Mouse (Mus musculus): ENCODE measurements around the gene St6galnac3. TPM values are rescaled to one million over a fixed set of nuclear protein-coding genes. Genes with fewer than 3 reads are reported as not detected.
A peak's percentile ranks its signal among the peaks of the same experiment; 100 is the strongest.

The St6galnac3 gene
- polyA plus RNA-seq, 2 experiments from 2014 or later: 44.8 to 46.3 TPM

DNA sequence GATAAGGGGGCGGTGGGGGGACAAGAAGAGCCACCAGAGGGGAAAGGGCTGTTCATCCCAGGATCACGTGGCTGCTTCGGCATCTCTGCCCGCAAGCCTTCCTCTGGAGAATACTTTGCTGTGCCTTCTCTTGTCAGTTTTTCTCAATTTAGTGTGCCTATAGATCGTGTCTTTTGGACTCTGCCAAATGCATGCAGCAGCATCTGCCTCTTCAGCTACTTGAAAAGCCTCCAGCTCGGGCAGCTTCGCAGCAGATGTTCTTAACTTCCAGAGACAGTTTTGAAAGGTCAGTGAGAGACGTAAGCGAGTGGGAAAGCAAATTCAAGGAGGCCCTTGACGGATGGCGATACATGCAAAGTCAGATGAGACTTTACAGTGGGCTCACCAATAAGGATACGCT is 385.9 kb downstream of the St6galnac3 start:
- no peak for ATAC-seq

DNA sequence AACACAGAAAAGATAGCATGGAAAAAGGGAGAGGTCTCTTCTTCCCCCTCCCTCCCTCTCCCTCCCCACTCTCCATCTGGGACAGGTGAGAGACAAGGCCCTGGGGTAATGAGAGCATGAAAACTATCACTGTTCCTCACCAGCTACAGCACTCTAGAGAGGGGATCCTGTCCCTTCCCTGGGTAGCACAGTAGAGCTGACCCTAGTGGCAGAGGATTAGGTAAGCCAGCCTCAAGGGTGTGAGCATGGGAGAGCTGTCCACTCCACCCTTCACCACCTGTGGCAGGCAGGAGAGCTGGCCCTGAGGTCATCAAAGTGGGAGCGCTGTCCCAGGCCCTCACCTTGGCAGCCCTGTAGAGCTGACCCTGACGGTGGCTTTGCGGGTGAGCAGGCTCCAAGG is 387.2 kb downstream of the St6galnac3 start:
- ATAC-seq: no peak

DNA sequence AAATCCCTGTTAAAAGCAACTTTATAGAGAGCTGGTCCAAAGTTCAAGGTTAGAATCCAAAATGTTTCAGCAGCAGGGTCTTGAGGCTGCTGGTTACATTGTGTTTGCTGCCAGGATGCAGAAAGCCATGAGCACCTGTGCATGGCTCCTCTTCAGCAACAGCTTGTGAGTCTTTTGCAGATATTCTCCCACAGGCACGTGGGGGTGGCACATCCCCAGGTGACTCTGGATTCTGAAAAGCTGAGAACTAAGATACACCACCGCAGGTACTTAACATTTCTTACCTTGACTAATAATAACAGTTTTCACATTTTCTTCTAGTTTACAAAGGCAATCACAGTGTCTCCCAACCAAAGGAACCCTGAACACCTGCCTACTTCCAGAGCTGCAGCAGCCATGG is 387.8 kb downstream of the St6galnac3 start:
- no peak for ATAC-seq

DNA sequence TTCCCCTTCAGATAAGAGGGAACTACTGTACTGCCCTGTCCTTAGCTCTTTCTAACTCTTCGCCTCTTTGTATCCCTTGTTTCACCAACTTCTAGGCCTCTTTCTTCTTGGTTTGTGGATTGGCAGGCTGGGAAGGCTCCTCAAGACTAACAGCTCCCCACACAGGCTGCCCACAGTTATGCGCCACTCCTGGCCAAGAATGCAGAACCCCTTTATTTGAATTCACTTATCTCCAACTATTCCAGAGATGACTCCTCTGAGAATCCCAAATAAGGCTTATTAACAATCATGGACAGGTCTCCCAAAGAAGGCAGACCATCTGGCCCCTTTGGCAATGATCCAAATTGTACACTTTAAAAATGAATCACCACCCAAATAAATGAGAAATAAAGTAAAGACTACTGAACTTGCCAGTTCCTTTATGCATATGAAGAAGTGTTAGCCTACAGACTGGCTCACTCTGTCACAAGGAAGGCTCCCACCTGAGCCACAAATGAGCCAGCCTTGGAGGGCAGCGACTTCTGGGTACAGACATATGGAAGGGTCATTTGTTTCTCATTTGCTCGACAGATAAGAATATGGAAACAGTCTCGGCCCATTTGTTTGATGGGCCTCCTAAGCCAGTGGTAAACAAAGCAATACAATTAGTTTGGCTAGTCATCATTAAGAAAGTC is 390.7 kb downstream of the St6galnac3 start:
- ATAC-seq: no peak

DNA sequence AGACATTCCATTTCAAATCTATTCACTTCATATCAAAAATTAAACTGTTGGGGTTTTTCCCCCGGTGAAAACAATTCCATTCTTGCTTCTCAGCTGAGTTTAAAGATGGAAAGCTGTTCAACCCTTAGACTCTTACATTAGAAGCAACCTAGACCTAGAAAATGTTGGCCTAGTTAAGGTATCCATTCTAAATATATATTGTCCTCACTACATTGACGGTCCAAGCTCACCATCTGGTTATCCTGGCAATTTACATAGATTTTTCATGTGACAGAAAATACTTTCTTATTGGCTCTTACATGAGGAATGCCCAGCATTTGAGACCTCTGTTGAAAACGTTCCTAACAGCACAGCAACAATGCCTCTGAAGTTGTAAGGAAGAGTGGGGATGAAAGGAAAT is 400.7 kb downstream of the St6galnac3 start:
- no peak for ATAC-seq

DNA sequence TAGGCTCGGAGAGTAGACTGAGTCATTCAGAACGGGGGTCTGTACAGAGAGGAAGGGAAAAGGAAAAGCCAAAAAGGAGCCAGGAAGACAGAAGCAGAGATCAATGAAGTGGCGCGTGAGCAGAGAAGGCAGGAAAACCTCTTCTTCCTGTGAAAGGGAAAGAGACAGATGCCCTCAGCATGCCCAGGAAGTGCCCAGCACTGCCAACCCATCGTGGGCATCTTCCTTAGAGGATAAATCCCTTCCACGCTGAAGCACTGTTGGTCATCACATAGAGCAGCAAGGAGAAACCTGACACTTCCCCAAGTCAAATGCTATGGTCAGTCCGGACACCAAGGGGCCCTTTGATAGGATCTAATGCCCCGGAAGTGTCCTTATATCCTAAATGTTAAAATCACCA is 401.5 kb downstream of the St6galnac3 start:
- ATAC-seq: no peak

DNA sequence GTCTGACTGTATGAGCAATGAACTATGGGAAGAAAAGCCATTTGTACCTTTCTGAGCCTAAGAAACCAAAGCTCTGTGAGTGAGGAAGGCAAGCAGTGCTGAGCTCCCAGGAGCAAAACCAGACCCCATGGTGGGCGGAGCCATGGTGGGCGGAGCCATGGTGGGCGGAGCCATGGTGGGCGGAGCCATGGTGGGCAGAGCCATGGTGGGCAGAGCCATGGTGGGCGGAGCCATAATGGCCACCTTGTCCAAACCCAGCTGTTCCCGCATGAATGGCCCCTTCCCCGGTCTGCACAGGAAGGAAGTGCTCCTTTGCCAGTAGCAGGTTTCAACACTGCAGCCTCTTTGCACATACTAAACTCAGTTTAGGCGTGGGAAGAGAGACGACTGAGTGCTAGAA is 411.4 kb downstream of the St6galnac3 start:
- ATAC-seq: no peak

DNA sequence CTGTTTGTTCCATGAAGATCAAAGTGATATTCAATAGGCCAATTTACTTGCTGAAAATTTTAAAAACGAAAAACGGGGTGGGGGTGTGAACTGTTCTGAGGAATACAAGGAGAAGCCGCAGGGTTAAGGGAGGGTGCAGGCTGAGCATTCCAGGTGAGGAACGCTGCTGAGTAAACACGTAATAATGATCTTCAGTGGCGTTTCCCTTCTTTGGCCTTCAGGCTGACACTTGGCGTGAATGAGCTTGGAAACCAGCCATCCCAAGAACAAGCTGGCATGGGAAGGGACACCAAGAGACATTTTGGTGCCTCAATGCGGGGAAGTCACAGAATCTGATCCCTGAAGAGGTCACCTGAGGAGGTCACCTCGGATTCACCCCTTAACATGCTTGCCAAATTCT is 411.8 kb downstream of the St6galnac3 start:
- no peak for ATAC-seq

DNA sequence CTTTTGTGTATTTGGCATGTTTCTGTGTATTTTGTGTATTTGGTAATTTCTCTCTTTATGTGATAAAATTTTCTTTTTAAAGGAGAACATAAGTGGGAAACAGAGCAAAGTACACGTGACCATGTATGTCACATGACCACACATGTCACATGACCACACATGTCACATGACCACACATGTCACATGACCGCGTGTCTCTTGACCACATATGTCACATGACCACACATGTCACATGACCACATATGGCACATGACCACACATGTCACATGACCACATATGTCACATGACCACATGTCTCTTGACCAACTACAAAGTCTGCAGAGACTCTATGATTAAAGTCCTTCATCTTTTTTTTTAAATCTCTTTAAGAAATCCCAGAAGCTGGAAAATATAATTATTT is 413.0 kb downstream of the St6galnac3 start:
- ATAC-seq: no peak

DNA sequence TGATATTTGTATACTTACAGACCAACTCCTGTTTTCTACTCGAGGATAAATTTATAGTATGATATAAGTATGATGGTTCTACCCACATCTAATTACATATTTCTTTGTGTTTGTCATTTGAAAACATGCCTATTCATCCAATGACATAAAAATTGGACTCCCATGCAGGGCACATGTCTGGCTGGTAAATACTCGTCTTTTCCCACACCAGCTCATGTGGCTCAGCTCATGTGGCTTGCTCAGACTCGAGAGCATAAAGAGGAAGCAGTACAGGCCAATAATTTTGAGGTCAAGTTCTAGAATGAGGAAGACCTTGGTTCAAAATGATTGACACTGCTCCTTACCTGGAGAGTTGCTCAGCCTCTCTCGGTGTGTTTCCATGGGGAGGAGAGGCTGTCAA is 416.6 kb downstream of the St6galnac3 start:
- no peak for ATAC-seq

DNA sequence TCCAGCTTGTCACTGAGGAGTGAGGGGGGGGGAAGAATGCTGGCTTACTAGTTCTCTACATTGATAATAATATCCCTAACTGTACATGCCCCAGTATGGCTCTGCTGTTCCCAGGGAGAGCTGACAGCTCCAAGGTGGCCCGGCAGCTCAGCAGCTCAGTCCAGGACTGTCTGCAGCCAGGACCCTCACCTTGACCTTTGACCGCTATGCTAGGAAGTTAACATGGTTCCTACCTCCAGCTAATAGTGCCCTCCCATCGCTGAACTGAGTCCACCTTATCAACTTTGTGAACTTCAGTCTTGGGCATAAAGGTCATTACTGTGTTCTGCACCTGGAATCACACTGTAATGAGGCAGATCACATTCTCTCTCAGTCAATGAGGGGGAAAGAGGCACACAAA is 419.8 kb downstream of the St6galnac3 start:
- ATAC-seq: no peak

DNA sequence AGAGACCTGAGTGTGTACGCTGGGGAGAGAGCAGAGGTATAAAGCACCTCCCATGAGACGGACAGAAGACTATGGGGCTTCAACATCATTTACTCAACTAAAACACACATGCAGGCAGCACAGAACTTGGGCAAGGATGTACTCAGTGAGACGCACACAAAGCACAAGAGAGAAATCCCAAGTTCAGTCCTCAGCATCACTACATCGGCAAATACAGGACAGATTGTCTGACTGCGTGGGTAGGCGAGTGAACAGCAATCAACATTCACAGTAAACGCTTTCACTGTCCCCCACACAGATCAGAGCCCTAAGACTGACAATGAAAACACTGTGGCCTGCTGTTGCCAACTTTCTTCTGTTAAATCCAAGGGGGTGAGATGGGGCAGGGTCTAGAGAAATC is 422.6 kb downstream of the St6galnac3 start:
- no peak for ATAC-seq

DNA sequence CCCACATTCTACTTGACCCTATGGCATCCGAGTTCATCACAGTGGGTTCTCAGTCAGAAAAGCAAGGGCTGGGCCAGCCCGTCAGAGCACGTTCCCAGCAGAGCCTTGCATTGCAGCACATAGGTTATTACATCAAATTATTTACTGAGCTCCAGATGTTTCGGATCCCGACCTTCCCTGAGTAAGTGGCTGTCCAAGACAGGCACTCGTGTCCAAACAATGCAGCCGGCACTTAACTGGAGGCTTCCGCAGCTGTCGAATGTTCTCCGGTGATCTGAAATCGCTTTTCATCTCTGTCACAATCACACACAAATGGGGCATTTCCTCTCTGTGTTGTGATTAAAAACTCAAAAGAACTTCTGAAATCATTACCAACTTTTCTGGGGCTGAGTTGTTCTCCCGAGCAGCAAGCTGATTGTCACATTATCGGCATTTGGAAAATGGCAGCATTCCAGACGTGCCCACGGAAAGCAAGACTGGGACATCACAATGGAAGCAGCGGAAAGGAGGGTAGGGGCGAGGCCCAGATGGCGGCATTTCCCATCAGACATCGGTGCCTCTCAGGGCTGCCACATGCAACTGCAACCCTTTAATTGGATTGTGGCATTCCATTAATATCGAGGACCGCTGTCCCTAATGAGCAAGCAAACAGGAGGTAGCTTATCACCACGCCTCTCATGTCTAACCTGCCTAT is 428.5 kb downstream of the St6galnac3 start:
- ATAC-seq: no peak

DNA sequence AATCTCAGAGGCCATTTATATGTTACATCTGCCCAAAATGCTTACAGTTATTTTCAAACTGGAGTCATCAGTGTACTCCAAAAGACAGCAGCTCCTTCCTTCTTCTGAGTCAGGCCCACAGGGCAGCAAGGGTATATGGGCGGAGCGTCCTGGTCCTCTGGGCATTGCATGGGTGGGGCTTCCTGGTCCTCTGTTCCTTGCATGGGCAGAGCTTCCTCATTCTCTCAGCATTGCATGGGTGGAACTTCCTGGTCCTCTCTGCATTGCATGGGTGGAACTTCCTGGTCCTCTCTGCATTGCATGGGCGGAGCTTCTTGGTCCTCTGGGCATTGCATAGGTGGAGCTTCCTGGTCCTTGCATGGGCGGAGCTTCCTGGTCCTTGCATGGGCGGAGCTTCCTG is 432.1 kb downstream of the St6galnac3 start:
- ATAC-seq: no peak

DNA sequence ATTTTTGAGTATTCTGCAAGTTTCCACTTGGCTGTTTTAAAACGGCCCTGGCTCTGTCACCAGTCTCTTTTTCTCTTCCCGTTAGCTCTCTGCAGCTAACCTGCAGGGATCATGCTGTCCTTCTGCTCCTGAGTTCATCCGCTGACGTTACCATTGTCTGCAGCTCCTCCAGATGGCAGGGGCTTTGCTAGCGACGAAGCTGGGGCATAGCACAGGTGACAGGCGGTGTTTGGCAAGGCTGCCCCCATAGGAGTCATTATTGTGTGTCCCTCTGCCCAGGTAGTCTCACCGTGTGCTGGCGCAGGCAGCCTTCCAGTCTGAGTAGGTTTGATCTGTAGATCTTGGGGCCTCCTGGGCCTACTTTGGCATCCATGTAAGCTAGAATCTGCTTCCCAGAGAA is 432.6 kb downstream of the St6galnac3 start:
- no peak for ATAC-seq

DNA sequence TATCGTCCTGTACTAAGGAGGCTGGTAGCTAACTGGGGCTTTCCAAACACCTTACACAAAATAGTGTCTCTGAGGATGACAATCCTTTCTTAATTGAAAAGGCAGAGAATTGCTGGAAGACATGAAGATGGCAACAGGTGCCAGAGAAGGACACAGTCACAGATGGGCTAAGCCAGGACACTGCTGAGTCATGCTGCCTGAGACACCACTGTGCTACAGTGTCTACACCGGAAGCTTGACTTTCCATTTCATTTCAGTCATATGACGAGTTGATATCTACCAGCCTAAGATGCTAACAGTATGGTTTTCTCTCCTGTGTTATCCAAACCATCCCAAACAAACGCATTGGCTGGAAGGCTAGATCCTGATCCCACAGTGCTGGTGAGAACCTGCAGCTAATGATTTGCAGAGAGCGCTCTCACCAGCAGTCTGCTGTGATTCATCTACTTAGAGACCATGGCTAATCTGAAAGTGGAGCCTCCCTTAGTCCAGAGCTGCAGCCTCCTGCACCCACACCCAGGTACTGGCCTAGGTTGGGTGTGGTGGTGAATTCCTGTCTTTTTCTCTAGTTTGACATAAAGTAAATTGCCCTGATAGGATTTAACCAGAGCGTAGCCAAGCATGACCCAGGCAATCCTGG is 433.4 kb downstream of the St6galnac3 start:
- ATAC-seq: peak; percentile 58

DNA sequence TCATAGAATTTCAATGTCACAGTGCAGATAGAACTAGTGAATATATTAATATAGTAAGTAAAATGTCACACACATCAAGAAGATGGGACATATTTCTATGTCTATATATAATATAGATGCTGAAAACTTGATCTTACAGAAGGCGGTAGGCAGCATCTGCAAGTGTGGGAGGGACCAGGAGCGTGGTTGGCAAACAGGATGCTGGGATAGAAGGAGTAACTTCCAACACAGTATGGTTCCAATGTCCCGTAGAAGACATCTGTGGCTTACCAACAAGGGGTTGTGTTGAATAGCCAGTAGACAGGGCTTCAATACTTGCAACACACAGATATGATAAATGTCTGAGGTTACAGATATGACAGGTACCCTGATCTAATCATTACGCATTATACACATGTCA is 435.0 kb downstream of the St6galnac3 start:
- ATAC-seq: no peak

DNA sequence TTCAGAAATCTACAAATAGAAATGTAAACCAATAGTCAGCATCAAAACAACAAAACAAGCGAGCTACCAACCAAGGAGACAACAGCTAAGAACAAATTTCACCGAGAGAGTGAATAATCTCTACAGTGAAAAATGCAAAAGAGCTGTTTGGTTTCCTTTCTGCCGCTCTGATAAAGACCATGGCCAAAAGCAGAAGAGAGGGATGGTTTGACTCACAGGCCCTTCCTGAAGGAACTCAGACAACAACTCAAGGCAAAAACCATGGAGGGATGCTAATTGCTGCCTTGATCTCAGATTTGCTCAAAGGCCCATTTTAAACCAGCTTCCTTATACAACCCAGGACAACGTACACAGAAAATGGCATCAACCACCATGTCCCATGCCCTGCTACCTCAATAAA is 437.4 kb downstream of the St6galnac3 start:
- no peak for ATAC-seq

DNA sequence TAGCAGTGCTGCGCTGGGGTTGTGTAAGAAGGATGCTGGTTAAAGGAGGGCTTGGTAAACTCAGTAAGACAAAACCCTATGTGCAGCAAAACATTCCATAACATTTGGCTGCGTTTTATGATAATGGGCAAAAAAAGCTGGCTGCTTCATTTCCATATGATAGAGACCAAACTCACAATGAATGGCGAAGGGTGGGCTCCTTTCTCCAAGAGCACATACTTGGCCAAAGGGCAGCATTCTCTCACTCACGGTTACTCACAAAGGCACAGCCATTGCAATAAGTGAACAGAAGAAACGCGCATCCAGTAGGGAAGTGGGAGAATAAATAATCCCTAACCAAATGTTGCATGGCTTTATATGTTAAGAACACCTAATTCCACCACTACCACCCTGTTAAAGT is 437.9 kb downstream of the St6galnac3 start:
- no peak for ATAC-seq

DNA sequence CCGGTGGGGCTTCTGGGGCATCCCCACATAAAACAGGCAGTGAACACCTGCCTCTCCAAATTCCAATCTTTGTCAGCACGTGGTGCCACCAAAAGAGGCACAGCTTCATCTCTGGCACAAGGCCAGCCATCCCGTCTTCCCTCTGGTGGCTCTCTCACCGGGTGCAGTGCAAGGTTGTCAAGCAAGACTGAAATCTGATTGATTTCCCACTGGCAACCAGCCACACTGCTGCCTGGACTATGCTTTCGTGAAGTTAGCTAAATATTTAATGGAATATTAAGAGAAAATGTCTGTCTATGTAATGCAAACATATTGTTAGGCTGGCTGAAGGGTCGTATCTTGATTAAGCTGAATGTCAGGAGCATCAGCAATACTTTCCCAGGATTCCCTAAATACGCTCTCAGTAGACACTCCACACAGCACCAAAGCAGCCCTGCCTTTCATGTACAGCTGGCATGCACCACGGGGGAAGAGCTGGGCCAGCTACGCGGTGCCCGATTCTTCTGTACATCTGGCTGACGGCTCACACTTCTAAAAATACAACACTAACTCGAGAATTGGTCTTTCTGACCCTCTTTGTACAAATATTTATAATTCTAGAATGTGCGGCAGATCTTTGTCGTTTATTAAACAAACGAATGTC is 442.7 kb downstream of the St6galnac3 start:
- no peak for ATAC-seq

DNA sequence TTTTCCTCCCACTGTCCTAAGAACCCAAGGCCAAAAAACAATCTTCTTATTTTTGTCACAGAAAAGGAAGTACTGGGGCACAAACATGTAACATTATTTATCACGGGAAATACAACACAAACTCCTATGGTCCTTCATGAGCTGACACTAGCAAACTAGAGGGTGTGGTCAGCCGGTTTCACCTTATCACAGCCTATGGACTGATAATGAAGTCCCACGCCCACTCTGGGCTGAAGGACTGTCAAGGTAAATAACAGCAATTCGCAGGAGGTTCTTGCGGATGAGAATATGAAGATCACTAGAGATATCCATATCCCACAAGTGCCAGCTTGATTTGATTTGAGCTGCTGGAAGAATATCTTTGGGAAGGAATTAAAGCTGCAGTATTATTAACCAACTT is 446.7 kb downstream of the St6galnac3 start:
- no peak for ATAC-seq

DNA sequence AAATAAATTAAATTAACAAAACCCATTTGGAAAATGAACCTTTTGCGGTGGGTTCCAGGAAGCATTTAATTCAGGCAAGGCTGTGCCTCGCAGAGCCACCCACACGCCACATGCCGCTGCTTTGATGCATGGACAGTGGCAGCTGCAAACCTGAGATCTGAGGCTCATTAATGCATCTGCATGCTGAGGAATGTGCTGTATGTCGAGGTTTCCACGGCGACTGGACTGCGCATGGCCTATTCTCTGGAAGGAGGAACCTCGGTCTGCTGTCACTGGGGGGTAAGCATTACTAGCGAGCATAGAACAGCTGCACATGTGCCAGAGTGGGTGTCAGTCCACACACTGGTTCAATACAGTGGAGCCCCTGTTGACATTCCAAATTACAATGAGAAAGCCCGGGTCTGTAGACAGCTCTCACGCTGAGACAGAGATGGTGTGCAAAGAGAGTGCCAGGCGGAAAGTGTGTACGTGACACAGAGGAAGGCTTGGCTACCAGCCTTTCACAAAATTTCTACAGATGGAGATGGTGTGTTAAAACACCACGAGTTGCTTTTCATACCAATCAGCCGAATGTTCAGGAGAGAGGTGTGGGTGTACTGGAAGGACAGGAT is 447.5 kb downstream of the St6galnac3 start:
- ATAC-seq: no peak

DNA sequence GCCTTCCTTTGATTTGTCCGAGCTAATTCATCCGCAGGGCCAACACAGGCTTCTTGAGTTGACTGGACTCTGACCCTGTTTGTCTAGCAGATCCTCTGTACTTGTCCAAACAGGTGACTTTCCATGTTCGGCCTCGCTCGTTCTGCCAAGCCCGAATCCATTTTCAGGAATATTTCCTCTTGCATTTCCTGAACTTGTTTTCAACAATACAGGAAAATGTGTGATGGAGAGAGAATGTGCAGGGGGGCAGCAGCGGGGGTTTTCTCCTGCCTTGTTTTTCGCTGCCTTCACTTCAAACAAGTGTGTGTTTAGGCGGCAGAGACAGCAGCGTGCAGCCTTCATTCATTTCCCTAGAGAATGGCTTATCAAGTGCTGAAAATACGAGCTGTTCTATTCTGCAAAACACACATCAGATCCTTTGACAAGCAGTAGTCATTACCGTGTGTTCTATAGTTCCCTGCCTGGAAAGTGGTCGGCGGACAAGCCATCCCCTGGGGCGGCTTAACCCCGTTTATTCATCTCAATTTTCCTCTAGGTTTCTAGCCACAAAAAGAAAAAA is 448.1 kb downstream of the St6galnac3 start:
- ATAC-seq: no peak
